Mouse (Mus musculus) v-Abl transformed pro-B cells (cell line): ENCODE data around the gene Arhgef2.
"Not testable (repeated sequence)": the region's sequence is repeated elsewhere in the genome, so short reads cannot be mapped to it uniquely, and the experiment has no call there.

Experiments
- in situ Hi-C, 2 experiments: fragments of 400-800 bp; cut with MboI; formaldehyde crosslinking; loops; one replicate each; pipeline ENCODE4 v1.15.1; 2025; ENCODE audit not compliant: unreplicated experiment in 2 of 2

Arhgef2 gene

DNA sequence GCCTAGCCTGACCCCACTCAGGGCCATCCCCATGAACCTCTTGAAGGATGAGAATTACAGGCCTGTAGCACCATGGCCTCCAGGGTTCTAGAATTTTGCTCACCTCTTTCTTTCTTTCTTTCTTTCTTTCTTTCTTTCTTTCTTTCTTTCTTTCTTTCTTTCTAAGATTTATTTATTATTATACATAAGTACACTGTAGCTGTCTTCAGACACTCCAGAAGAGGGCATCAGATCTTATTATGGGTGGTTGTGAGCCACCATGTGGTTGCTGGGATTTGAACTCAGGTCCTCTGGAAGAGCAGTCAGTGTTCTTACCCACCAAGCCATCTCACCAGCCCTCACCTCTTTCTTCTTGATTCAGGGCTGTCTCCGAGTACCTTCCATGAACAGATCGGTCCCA lies at the start of gene Arhgef2:
Arhgef2 (plus strand) TSS at position 301 of the 400 bp plus-strand sequence.
- in situ Hi-C loops, result loop anchor here (5.0 to 10.0 kb wide), 3 partner anchors 37 to 142 kb away; no protein-coding TSS in a partner anchor

- in situ Hi-C loops, result no loop called here
Measured at GRCm38 (mm10) chr3:88556616-88557015, 49.1 kb upstream of the Arhgef2 start.

DNA sequence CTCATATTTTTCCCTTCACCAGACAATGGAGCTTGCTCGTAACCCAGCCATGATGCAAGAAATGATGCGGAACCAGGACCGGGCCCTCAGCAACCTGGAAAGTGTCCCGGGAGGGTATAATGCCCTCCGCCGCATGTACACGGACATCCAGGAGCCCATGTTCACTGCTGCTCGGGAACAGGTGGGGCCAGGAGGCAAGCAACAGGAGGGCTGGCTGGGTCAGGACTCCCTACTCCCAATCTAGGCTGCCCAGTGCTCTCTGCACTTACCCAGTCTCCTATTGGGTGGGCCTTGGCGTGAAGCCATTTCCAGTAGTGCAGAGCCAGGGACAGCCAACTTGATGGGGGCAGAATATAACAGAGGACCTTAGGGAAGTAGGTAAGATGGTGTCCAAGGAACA lies 46.2 kb upstream of the Arhgef2 start:
- in situ Hi-C loops, result no loop called here

DNA sequence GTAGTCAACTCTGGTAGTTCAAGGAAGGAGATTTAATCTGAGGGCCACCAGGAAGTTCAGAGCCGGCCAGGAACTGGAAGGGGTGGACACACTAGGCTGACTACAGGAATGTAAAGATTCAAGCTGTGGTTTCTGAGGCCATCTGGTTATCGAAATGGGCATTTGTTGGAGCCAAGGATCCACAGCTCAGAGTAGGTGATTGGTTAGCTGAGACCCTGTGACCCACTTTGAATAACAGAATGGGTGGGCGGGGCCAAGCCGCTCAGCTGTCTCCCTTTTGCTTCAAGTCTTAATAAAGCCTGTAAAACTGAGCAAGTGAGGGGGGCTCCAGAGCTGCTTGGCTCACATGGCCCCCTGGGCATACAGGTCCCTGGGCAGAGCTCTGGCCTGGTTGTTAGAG lies 43.8 kb upstream of the Arhgef2 start:
- in situ Hi-C loops, result no loop called here

DNA sequence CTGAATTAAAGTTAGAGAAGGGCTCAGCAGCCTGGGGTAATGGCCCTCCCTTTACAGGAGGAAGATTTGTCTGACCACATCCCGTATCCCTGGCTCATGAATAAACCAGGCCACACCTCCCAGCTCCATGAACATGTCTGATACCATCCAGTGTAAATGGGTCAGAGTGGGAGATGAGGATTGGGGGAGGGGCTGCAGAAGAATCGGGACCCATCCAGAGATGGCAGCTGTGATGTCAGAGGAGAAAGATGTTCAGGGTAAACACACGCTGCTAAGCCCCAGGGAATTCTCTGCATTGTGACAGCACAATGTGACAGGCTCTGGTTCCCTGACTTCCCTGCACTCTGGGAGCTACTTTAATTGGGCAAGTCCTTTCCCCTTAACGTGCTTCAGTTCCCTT lies 42.3 kb upstream of the Arhgef2 start:
- in situ Hi-C loops, result no loop called here

DNA sequence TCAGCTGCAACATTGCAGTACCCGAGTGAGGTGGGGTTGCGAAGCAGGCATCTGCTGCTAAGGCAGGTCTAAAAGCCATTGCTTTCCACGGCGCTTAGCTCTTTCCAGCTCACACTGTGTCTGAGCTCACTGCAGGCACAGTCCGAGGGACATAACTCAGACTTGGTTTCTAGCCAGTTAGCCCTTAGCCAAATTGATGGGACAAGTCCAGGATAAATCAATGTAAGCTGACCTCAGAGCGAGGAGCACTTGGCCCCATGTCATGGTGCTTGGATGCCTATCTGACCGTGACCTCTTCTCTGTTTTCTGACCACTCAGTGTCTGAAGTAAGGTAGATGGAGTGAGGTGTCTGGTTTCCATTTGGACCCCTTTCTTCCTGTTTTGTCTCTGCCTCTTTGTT lies 41.8 kb upstream of the Arhgef2 start:
- in situ Hi-C loops, result no loop called here

DNA sequence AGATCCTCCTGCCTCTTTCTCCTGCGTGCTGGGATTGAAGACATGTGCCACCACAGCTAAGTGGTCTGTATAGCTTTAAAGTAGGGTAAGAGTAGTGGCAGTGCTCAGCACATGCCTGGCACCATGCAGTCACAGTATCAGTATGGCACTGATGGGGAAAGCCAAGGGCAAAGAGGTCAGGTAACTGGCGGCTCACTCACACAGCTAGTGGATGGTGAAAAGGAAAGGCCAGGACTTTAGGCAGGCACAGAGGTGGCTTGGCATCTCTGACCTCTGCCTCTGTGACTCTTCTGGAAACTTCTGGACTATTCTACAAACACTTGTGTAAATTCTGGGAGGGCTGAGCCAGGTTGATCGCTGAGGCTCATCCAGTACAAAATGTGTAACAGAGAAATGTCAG lies 39.6 kb upstream of the Arhgef2 start:
- in situ Hi-C loops, result no loop called here

GRCm38 (mm10) chr3:88566536-88567061 lies 39.2 kb upstream of the Arhgef2 start:
- in situ Hi-C loops, result no loop called here

GRCm38 (mm10) chr3:88567892-88568291 lies 37.9 kb upstream of the Arhgef2 start:
- in situ Hi-C loops, result no loop called here

GRCm38 (mm10) chr3:88568615-88569014 lies 37.2 kb upstream of the Arhgef2 start:
- in situ Hi-C loops, result no loop called here

DNA sequence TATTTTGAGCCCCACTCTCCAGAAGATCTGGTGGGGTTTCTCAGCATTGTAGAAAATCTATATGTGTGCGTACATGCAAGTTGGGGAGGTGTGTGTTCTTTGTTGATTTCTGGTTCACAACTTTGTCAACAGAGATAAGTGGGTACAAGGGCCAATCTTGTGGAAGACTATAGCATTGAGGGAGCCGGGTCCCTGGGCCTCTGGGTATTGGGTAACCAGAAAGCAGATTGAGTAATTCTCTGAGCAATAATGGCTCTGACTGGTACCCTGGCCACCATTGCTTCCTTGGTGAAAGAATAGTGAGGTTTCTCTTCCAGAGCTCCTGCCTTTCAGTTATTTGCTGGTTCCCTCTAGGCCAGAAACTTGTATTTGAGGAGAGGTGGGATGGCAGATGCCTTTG lies 36.7 kb upstream of the Arhgef2 start:
- in situ Hi-C loops, result no loop called here

DNA sequence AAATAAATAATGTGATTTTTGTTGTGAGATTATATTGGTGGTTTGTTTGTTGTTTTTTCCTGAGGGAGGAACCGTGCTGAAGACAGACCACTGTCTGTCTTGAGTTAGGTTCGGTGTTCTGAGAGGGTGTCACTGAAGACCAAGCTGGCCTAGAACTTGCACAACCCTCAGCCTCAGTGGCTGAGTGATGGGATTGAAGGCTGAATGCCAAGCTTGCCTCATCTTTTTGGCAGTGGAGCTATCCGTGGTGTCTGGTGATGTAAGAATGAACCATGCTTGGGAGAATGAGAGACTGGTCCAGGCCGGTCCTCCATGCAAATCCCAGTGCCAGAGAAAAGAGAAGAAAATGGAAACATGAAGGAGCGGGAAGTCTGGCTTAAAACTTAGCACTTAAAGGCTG lies 36.1 kb upstream of the Arhgef2 start:
- in situ Hi-C loops, result no loop called here

DNA sequence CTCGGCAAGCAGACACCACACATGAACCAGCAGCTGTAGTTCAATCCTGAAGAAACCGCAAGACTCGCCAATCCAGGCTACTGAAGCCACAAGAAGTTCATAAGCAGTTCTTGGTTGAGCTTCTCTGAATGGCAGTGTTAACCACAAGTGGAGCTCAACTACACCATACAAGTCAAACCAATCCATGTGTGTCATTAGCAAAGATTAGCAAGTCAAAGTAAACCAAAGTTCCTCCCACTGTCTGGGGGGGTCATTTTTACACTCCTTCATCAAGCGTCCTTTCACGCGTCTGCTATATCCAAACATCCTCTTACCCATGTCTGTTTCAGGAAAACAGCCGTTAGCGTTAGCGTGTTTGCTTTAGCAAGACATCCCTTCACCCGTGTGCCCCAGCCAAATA lies 35.4 kb upstream of the Arhgef2 start:
- in situ Hi-C loops, result no loop called here

DNA sequence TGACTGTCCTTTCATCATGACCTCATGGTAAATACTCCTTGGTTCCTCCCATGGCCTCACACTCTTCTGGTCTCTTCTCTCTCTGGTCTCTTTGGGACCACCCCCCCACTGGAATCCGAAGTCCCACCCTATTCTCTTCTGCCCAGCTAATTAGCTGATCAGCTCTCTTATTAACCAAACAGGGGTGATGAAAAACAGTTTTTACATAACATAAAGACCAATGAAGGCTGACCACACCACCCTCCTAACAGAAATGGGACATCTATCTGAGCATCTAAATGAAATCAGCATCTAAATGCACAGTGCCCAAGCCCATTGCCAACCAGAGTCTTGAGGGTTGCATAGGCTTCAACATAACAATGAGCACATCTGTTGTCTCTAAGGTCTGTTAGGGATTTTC lies 33.9 kb upstream of the Arhgef2 start:
- in situ Hi-C loops, result no loop called here

DNA sequence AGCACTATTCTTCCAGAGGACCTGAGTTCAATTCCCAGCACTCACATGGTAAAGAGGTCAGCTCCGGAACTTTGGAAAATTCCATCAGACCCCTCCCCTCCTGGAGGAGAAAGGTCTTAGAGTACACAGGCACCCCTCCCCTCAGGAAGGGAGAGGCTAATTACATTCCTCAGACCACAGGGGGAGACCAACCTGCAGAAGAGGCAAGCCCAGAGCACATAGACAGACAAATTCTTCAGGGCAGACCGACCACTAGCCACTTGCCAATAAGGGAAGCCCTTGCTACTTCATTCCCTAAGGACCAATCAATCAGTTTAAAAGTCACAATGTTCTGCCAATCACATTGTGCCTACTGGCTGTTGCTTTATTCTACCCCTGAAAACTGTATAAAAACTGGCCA lies 32.9 kb upstream of the Arhgef2 start:
- in situ Hi-C loops, result no loop called here

DNA sequence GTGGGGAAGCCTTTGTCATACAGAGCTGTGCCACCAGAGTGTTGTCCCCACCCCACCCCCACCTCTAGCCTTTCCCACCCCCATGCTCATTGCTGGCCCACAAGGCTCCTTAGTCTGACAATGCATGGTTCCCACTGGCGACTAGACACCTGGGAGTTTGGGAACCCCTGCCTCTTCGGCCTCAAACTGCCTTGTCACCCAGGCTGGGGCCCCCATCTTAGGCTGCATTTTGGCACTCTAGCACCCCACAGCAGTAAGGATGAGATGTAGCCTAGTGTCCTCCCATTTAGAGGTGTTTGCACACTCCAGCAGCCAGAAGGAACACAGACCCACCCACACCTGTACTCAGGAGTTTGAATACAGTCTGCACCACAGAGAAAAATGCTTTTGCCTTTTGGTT lies 32.0 kb upstream of the Arhgef2 start:
- in situ Hi-C loops, result no loop called here

GRCm38 (mm10) chr3:88575540-88575939 lies 30.2 kb upstream of the Arhgef2 start, which contains the start of gene Ssr2:
Ssr2 (plus strand) TSS chr3:88575876.
- in situ Hi-C loops, result no loop called here

GRCm38 (mm10) chr3:88577846-88578245 lies 27.9 kb upstream of the Arhgef2 start:
- in situ Hi-C loops, result not testable (repeated sequence)

DNA sequence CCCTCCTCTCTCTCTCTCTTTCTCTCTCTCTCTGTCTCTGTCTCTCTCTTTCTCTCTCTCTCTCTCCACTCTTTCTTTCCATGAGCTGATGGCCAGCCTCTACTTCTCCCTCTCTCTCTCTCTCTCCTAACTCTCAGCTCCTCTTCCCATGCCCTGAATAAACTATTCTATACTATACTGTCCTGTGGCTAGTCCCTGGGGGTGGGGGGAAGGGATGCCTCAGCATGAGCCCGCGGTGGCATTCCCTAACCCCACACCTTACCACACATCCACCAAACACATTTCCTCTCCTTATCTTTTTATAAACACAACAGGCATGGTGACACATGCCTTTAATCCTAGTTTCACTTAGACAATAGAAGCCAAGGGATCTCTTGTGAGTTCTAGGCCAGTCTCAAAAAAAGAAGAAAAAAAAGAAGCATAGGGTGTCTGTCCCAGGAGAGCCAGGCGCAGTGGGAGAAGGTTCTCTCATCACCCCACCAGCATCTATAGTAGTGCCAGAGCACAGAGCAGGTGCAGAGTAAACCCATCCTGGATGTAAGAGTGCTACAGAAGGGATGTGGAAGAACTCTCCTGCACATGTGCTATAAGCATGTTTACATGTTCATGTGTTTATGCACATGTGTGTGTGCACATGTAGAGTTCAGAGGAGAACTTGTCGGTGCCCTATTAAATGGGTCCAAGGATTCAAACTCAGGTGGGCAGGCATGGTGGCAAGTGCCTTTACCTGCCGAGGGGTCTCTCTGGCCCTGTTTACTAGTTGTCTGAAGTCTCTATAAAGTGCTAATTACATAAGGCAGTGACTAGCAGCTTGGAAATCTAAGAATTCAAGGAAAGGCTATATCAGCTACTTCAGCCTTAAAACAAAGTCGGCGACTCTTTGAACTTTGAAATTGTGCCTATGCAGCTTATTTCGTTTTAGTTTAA lies 27.0 kb upstream of the Arhgef2 start:
- in situ Hi-C loops, result no loop called here

GRCm38 (mm10) chr3:88579454-88580117 lies 26.2 kb upstream of the Arhgef2 start:
- in situ Hi-C loops, result no loop called here

DNA sequence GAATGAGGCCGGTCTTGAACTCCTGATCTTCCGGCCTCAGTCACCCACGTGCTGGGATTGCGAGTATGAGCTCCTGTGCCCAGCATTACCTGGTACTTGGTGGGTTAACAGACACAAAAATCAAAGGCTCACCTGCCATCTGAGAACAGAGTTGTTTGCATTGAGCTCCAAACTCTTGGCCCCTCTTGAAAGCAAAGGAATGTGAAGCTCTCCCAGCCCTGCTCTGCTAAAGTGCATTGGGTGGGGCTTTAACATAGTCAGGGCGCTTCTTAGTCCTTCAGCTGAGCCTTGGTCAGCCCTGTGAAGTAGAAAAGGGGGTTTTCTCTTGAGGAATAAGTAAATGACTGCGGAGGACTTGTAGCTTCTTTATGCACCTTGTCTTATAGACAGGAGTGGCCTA lies 20.0 kb upstream of the Arhgef2 start:
- in situ Hi-C loops, result no loop called here

DNA sequence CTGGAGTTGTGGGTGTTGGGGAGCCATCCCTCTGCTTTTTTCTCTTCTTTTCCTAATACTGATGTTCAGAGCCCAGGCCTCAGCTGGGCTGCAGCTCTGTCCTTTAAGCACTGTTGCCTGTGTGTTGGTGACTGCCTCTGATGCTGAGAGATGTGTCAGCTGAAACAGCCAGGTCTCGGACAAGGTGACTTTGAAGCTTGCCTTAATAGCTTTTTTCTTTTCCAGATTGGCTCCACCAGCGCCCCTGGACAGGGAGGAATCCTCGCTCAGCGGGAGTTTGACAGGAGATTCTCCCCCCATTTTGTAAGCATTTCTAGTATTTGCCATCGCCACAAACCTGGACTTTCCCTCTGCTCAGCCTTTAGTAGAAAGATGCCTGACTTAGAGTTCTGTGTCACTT lies 19.1 kb upstream of the Arhgef2 start:
- in situ Hi-C loops, result no loop called here
